Mouse (Mus musculus): Measurements from ENCODE around the gene Lig1. TPM values are rescaled to one million over a fixed set of nuclear protein-coding genes. Genes with fewer than 3 reads are reported as not detected.

Lig1 gene
- total RNA-seq (2017), result 8.5 and 8.6 TPM in 2 replicates

DNA sequence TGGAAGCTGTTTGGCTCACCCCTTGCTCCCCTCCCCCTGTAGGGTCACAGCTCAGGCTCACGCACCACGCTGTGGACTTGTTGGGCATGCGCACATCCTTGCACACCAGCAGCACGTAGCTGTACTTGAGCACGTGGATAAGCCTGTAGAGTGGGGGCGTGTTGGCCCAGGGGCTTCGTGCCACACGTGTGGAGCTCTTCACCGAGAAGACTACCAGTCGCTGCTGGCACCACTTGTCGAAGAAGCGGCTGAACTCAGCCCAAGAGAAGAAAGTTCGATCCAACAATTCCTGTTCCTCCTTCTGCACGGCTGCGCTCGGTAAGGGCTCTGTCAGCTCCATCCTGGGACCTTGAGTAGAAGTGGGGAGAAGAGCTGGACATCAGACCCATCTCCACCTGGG is at the start of gene Lig1:
Gene Lig1, plus strand, starts transcription at position 203 of the 400 bp plus-strand sequence.
- no peak for ATAC-seq (ENCODE audit: extremely low read depth, insufficient number of reproducible peaks, low FRiP score, poor library complexity, severe bottlenecking)

DNA sequence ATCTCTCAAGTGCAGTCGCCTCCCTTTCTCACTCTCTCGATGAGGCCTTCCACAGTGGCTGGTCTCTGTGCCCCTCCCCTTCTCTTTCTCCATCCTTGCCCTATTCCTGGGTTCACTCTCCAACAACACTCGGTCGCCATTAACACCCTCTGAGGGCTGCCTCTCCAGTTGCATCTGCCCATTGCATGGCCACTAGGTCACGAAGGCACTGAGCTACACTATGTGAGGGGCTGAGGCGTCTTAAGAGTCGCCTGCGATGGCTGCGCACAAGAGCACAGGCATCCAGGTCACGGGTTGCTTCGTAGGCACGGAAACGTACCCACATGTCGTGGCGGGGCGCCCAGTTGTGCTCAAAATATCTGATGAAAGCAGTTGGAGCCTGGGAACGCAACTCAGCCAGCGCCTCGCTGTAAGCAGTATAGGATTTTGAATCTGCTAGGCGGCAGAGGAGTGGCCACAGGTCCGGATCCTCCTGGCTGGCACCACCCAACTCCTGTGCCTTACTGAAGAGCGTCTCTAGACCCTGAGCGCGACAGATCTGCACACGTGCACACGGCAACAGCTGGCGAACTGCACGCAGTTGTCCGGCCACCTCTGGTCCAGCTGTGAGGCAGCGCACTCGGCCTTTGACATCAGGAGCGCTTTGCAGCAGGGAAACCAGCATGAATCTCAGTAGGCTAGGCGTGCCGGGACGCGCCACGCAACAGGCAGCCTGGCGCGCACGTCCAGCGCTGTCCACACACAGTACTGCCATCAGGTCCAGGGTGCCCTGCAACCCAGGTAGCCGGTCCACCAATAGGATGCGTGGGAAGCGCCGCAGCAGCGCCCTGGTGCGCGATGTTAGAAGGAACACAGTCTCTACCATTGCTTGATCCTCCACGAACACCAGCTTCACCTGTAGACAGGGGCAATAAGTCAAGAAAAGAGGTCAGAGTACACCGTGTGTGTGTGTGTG is 16.1 kb upstream of the Lig1 start:
- ATAC-seq (ENCODE audit: extremely low read depth, insufficient number of reproducible peaks, low FRiP score, poor library complexity, severe bottlenecking), result no peak

DNA sequence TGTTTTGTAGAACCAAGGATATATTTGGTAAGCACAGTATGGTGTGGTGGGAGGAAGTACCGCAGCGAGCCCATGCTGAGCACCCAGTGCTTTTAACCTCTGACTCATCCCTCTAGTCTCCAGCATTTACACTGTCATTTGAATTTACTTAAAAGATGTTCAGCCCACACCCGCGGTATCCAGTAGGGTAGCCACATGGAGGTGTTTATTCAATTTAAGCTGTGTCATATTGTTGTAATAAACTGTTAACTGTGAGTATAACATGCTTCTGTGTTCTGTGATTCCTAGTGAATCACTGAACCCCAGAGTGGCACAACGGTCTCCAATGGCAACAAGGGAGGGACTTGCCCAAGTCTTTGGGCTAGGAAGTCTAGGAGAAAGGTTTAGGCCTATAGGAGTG is 13.2 kb upstream of the Lig1 start:
- no peak for ATAC-seq (ENCODE audit: extremely low read depth, insufficient number of reproducible peaks, low FRiP score, poor library complexity, severe bottlenecking)

DNA sequence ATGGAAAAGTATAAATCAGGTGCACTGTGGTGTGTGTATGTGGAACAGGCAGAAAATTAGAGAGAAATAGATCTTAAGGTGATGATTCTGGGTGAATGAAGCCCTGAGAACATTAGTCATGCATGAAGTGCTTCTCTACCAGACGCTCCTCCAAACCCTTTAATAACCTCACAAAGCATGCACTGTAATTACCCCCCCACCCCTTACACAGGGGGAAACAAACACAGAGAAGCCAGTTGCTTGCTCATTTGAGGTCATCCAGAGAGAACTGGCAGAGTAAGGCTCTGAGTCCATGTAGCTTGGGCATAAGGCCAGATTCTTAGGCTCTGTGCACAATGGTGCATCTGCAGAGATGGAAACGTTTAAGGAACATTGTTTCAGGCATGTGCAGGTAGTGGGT is 12.7 kb upstream of the Lig1 start:
- ATAC-seq (ENCODE audit: extremely low read depth, insufficient number of reproducible peaks, low FRiP score, poor library complexity, severe bottlenecking), result no peak

DNA sequence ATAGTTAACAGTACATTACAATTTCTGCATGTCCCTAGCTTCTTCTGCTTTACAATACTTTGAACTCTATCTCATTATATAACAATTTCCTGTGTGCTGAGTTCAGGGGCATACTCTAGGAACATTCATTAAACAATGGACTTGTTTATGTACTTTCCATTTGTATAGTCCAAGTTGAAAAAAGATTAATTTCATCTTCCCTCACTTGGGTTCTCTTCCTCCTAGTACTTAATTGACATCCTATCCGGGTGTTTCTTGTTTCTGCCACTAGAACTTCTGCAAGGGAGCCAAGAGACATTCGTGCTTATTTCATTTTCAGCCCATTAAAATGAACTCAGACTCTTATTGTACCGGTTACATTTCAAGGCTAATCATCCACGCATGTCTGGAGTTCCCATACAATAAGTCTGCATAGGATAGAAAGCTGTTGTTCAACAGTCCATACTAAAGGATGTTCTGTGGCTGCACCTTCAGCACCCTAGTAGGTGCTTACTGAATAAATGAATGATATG is 8.3 kb upstream of the Lig1 start:
- ATAC-seq (ENCODE audit: extremely low read depth, insufficient number of reproducible peaks, low FRiP score, poor library complexity, severe bottlenecking), result no peak

DNA sequence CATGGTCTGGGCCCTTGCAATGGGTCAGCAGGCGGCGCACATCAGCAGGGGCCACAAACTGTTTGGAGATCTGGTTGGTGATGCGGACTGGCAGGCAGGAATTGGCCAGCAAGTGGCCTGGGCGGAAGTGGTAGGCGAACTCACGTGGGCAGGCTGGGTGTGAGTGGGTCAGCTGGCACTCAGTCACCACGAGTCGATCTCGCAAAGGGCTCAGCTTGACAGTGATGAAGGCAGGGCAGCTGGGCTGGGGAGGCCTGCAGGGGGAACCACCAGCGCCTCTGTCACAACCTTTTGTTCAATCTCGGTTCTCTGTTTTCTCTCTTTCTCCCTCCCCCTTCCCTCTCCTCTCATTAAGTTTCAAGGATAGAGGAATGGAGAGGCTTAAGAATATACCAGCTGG is 7.7 kb upstream of the Lig1 start:
- ATAC-seq (ENCODE audit: extremely low read depth, insufficient number of reproducible peaks, low FRiP score, poor library complexity, severe bottlenecking), result no peak

DNA sequence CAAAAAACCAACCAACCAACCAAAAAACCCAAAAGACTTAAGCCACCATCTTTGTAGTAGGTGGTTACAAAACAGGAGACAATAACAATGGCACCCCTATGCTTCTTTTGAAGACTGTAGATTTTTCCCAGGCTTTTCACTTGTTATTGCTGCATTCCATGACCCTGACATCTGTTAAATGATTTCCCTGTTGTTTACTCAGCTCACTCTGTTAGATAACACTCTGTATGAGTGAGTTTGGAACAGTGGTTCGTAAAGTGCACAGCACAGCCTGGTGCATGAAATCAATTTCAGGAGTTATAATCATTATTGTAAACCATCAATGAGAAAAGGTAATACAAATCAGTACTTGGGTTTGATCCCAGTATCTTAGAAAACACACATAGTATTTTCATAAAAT is 5.4 kb upstream of the Lig1 start:
- ATAC-seq (ENCODE audit: extremely low read depth, insufficient number of reproducible peaks, low FRiP score, poor library complexity, severe bottlenecking), result no peak

DNA sequence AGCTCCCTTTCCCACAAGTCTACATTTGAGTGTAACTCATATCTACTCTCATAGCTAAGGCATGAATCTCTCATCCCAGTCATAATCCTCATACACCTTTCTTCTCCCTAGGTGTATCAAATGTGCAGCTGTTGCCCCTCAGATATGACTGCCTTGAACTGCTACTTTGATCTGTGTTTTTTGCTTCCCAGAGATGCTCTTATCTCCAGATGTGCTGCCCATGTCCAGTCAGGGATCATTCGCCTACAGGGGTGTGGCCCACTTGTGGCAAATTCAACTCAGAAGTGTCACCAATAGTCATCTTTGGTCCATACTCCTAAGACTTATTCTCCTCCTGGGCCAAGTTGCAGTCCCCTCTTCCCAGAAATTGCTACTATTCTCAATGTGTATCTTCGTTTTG is 750 bp downstream of the Lig1 start:
- no peak for ATAC-seq (ENCODE audit: extremely low read depth, insufficient number of reproducible peaks, low FRiP score, poor library complexity, severe bottlenecking)

DNA sequence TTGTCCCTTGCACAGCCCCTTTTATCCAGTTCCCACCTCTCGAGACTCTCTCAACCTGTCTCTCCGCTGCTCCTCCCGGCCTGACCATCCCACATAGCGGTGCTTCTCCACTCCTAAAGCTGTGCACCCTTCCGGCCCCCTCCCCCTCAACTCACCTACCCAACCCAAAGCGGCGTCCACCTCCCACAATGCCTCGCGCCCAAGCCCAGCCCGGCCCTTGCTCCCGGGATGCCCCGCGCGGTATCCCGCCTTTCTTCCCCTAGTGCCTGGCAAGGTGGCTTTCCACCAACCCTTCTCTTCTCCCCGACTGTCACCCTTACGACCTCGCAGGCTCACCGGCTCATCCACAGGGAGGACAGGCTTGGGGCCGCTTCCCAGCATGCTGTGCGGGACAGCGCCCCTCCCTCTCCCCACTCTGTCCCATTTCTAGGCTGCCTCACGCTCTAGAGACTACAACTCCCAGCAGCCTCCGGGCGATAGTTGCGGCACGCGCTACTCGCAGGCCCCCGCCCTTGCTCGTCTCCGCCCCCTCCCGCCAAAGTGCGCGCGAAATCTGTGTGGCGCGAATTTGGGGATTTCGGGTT is 1.3 kb downstream of the Lig1 start, which contains the start of gene Zswim9:
Gene Zswim9, minus strand, starts transcription at position 414 of the 584 bp plus-strand sequence.
- ATAC-seq (ENCODE audit: extremely low read depth, insufficient number of reproducible peaks, low FRiP score, poor library complexity, severe bottlenecking), result peak; percentile 97

DNA sequence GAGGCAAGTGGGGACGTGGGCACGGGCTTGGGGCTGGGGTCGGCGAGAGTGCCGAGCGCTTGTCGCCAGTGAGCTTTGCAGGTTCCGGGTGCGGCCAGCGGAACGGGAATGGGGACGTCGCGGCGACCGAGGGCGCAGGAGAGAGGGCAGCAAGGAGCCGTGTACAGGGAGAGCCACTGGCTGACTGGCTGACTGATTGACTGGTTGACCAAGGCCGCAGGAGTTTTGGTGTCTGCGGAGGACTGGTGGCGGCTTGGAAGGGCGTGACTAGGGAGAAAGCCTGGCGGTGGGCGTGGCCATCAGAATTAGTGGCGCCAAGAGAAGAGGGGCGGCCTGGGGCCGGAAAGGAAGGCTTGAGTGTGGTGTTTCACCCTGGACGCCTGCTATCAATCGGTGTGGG is 1.9 kb downstream of the Lig1 start:
- 0 out of 2 replicates have a peak, but pooled peaks have one; percentile 11 for ATAC-seq (ENCODE audit: extremely low read depth, insufficient number of reproducible peaks, low FRiP score, poor library complexity, severe bottlenecking)

DNA sequence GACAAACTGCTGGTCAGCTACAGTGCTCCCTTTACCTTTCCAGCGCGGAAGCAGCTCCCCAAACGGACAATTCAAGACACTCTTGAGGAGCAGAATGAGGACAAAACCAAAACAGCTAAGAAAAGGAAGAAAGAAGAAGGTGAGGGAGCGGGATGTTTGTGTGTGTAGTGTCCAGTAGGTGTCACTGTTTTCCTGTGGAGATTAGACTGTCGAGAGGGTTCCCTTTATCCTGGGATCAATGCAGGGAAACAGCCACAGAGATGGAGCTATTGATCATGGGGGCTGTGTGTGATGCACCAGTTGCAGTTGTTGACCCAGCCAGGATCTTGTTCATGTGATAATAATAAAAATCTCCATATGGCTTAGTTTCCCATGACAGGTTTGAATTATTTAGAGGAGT is 11.5 kb downstream of the Lig1 start:
- ATAC-seq (ENCODE audit: extremely low read depth, insufficient number of reproducible peaks, low FRiP score, poor library complexity, severe bottlenecking), result no peak

DNA sequence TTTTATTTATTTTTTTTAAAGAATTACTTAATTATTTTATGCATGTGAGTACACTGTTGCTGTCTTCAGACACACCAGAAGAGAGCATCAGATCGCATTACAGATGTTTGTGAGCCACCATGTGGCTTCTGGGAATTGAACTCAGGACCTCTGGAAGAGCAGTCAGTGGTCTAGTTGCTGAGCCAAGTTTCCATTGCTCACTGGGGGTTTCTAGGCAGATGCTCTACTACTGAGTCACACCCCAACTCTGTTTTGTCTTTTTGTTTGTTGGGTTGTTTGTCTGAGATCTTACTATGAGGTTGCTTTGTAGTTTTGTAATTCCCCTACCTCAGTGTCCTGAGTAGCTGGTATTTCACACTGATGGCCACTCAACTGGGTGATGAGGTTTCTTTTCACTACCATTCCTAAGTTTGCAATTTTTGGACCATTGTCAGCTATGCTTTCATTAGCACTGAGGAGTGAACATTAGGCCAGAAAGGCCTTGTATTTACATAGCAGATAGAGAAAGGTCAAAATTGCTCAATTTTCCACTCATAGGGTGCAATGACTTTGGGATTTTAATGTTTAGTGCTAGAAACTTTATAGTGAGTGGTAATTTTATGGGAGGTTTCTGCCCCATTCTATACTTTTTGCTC is 13.1 kb downstream of the Lig1 start:
- ATAC-seq (ENCODE audit: extremely low read depth, insufficient number of reproducible peaks, low FRiP score, poor library complexity, severe bottlenecking), result no peak

DNA sequence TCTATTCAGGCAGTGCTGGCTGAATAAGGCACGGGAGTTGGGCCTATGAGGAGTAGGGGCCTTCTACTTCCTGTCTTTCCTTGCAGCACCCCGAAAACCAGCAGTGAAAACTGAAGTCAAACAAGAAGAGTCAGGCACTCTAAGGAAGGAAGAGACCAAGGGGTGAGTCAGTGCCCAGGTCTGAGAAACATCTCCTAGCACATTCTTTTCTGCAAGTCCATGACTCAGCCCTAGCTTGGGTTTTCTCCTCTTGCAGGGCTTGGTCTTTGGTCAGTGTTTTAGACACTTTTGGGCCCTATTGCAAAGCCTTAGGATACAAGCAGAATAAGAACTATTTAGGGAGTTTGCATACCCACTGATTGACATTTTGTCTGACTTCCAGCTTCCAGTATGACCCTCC is 14.3 kb downstream of the Lig1 start:
- no peak for ATAC-seq (ENCODE audit: extremely low read depth, insufficient number of reproducible peaks, low FRiP score, poor library complexity, severe bottlenecking)

DNA sequence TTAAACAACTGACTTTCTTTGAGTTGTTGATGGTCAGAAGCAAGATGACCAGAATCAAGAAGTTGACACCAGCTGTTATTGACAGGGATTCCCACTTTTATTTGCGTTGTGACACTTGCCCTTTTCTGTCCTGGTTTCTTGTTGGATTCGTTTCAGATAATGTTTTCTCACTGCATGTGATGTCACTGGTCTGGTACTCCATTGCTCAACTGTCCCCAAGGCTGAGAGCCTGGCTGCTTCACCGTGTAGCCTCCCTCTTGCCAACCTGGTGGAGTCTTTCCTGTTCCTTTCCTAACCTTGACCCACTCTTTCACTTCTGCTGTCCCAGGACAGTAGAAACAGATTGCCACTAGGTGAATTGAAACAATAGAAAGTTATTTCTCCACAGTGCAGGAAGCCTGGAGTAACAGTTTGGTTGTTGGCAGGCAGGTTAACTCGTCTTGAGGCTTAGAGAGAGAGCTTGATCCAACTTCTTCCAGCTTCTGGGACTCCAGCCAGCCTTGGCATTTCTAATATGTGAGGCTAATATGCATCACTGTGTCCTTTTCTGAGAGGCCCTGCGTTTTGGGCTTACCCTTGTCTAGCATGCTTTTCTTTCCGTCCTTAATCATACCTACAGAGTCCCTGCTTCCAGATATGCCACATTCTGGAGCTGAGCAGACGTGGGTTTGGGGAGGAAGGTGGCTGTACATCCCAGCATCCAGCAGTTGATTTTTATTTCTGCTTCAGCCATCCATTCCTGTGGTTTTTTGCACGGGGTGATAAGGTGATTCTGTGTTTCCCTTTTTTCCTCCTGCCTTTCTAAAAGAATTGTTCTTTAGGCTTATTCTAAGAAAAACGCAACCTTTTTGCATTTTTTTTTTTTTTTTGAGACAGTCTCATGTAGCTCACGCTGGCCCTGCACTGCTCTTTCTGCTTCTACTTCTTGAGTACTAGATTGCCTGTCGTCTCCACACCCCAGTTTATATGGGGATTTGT is 17.1 kb downstream of the Lig1 start:
- ATAC-seq (ENCODE audit: extremely low read depth, insufficient number of reproducible peaks, low FRiP score, poor library complexity, severe bottlenecking), result no peak

DNA sequence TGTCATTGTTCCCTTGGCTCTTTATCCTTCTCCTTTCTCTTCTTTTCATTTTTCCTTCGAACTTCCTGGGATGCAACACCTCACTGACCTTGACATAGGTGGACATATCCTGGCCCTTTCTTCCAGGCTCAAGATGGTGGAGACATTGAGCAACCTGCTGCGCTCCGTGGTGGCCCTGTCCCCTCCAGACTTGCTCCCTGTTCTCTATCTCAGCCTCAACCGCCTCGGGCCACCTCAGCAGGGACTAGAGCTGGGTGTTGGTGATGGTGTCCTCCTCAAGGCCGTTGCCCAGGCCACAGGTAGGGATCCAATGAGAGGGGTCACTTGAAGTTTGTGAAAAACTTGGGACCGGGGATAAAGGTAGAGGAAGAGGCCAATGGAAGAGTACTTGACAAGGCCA is 18.2 kb downstream of the Lig1 start:
- no peak for ATAC-seq (ENCODE audit: extremely low read depth, insufficient number of reproducible peaks, low FRiP score, poor library complexity, severe bottlenecking)

DNA sequence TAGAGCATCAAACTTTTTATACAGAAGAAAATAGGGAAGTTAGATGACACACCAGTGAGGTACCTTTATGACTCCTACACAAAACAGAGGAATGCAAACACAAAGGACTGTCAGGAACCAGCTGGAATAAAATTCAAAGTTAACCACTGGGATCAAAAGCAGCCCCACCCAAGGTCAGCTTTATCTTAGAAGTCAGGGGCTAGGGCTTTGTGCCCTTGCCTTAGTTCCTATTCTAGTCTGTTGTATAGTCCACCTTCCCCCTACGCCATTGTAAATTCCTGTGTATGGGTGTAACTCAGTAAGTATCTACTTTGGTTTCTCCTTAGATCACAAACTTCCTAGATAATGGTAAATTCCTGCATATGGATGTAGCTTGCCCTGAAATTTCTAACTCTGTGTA is 20.6 kb downstream of the Lig1 start:
- no peak for ATAC-seq (ENCODE audit: extremely low read depth, insufficient number of reproducible peaks, low FRiP score, poor library complexity, severe bottlenecking)

DNA sequence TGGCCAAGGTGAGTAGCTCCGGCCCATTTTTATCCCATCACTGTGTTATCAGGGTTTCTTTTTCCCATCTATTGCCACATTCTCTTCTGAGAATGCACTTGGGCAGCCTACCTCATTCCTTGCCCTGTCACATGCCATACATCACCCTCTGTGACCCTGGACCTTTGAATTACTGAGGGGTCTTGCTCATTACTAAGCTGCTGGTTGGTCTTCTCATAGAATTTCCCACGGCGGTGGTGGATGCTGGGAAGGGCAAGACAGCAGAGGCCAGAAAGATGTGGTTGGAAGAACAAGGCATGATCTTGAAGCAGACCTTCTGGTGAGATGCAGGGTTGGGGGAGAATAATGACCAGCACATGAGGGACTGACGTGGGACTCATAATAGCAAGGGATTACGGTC is 21.7 kb downstream of the Lig1 start:
- no peak for ATAC-seq (ENCODE audit: extremely low read depth, insufficient number of reproducible peaks, low FRiP score, poor library complexity, severe bottlenecking)

DNA sequence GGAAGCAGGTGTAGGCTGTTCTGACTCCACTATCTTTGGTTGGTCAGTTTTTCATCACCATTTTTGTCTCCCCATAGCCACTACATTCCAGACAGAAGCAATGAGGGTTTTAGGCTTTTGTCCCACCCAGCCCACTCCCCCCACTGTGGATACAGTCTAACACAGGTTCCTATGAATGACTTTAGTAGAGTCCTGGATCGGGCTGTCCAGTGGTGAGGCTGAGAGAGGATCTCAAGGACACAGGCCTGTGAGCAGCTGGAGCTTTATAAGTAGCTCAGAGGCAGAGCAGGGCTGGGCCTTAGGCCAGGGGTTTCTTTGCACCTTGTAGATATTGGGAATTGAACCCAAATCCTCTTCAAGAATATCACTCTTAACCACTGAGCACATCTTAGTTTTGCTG is 24.6 kb downstream of the Lig1 start:
- no peak for ATAC-seq (ENCODE audit: extremely low read depth, insufficient number of reproducible peaks, low FRiP score, poor library complexity, severe bottlenecking)

DNA sequence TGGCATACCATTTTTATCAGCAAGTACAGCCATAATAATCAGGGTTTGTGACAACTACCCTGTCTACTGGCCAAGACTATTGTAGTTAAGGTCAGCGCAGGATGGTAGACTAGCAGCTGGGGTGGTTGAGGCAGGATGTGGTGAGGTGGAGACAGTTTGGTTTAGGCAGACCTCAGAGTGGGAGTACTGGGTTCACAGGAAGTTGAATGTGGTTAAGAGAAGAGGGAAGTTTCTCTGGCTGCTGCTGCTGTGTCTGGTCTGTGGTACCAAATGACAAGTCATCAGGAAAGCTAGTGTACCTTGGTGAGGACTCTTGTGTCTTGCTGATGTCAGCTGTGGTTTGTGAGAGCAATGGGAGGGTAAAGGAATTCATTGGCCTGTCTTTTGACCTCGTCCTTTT is 25.7 kb downstream of the Lig1 start:
- peak; percentile 82 for ATAC-seq (ENCODE audit: extremely low read depth, insufficient number of reproducible peaks, low FRiP score, poor library complexity, severe bottlenecking)
